Mouse (Mus musculus) cerebellum, postnatal 14 days (tissue): ENCODE results near the gene Dcaf1.

Experiments used
- DNase-seq, 2 experiments: peaks; one replicate each; pipeline ENCODE4 v3.0.0; 2021; ENCODE audit warnings: mixed read lengths in 2 of 2

Dcaf1 gene

GRCm38 (mm10) chr9:106908174-106908573, 86.5 kb downstream of the Dcaf1 start:
- no peak for DNase-seq

GRCm38 (mm10) chr9:106908715-106909114, 87.0 kb downstream of the Dcaf1 start:
- no peak for DNase-seq

GRCm38 (mm10) chr9:106911624-106912023, 90.0 kb downstream of the Dcaf1 start:
- DNase-seq = no peak

GRCm38 (mm10) chr9:106913759-106914158, 92.1 kb downstream of the Dcaf1 start:
- no peak for DNase-seq

GRCm38 (mm10) chr9:106914878-106915277, 93.2 kb downstream of the Dcaf1 start:
- DNase-seq = no peak
